In genomic region chr1:134518677-134519076, GRCm38 (mm10) we compare ENCODE assay signal across 9 mouse cellular contexts. TPM values are rescaled to one million over a fixed set of nuclear protein-coding genes. Genes with fewer than 3 reads are reported as not detected.
DNase-seq lines count a peak whose midpoint lies in the region; ATAC-seq and TF ChIP-seq lines count a peak whose summit lies in the region.
"Had no signal": no experiment of that assay in that cellular context is flagged by ENCODE, and none has a peak within 500 bp of the region (broad histone marks: within the 10 kb centered on the region; RNA-seq: fewer than 3 reads in every experiment).

No protein-coding gene starts in this region.

- H3K4me2 ChIP-seq in forebrain, embryonic 13.5 days: no peak overlapping the region
- peak overlapping the region; percentile 8; the same call in 1 of the 2 replicates for H3K4me2 ChIP-seq in heart, embryonic 16.5 days (ENCODE audit: low read depth, low read length)

- no peaks in the 10 kb centered on the region for H3K36me3 ChIP-seq in G1E (replicated peaks)
- no peaks in the 10 kb centered on the region for H3K36me3 ChIP-seq in forebrain, embryonic 13.5 days (ENCODE audit: poor library complexity, severe bottlenecking)
- H3K36me3 ChIP-seq in heart, embryonic 16.5 days (ENCODE audit: control insufficient read depth, insufficient read depth): no peaks in the 10 kb centered on the region

- no peak overlapping the region for H3K9ac ChIP-seq in forebrain, embryonic 13.5 days
- no peak overlapping the region for H3K9ac ChIP-seq in heart, embryonic 16.5 days (ENCODE audit: low read length)

- WGBS in forebrain, embryonic 13.5 days: 11% methylated on average over 7 of the region's 7 CpGs
- WGBS in heart, embryonic 16.5 days: 2% methylated on average over 7 of the region's 7 CpGs
- 2% methylated on average over 7 of the region's 7 CpGs for WGBS in large intestine, adult 2 months
- WGBS in lung, adult 2 months: 3% methylated on average over 7 of the region's 7 CpGs

- TF ChIP-seq CTCF in G1E (IDR thresholded peaks at IDR 0.05; ENCODE audit: low read depth, low read length): peak; percentile 36; the same call in 1 of the 2 replicates
- peak; percentile 91 for TF ChIP-seq CTCF in lung, adult 2 months (IDR thresholded peaks at IDR 0.05; ENCODE audit: insufficient read depth, low read length)

- peak; percentile 77 for ATAC-seq in G1E (ENCODE audit: extremely low read depth, insufficient number of reproducible peaks, low FRiP score, poor library complexity, severe bottlenecking)
- peak; percentile 65; the same call in 1 of the 2 replicates for ATAC-seq in forebrain, embryonic 13.5 days
- peak; percentile 79 for ATAC-seq in heart, embryonic 16.5 days (replicated peaks; ENCODE audit: extremely low read depth, insufficient read depth, low FRiP score)

- no peak for TF ChIP-seq POLR2A in lung, adult 2 months (IDR thresholded peaks at IDR 0.05; ENCODE audit: borderline replicate concordance, extremely low read depth, low read depth, low read length)

- H3K4me3 ChIP-seq in G1E (ENCODE audit: low read depth, low read length): no peak overlapping the region
- H3K4me3 ChIP-seq in forebrain, embryonic 13.5 days: no peak overlapping the region
- no peak overlapping the region for H3K4me3 ChIP-seq in heart, embryonic 16.5 days (ENCODE audit: low read length)
- no peak overlapping the region for H3K4me3 ChIP-seq in lung, adult 2 months (replicated peaks; ENCODE audit: extremely low read depth, low read depth, low read length)
- H3K4me3 ChIP-seq: myocyte had no signal

- H3K27me3 ChIP-seq in G1E (ENCODE audit: insufficient read depth, low read length): peaks cover 9% of the 10 kb centered on the region
- H3K27me3 ChIP-seq in forebrain, embryonic 13.5 days: peaks cover 15% of the 10 kb centered on the region
- no peaks in the 10 kb centered on the region for H3K27me3 ChIP-seq in heart, embryonic 16.5 days (ENCODE audit: control insufficient read depth, insufficient read depth, low read length)

- no peak overlapping the region for H3K27ac ChIP-seq in forebrain, embryonic 13.5 days
- no peak overlapping the region for H3K27ac ChIP-seq in heart, embryonic 16.5 days (ENCODE audit: low read length)

- H3K4me1 ChIP-seq in G1E (ENCODE audit: insufficient read depth, low read depth, low read length): peaks cover 18% of the 10 kb centered on the region
- H3K4me1 ChIP-seq in forebrain, embryonic 13.5 days: peaks cover 11% of the 10 kb centered on the region
- peaks cover 9% of the 10 kb centered on the region for H3K4me1 ChIP-seq in heart, embryonic 16.5 days (ENCODE audit: control insufficient read depth, insufficient read depth, low read length)
- no peaks in the 10 kb centered on the region for H3K4me1 ChIP-seq in lung, adult 2 months (ENCODE audit: control insufficient read depth, insufficient read depth, low read length)

- no peaks in the 10 kb centered on the region for H3K9me3 ChIP-seq in G1E (replicated peaks)
- no peaks in the 10 kb centered on the region for H3K9me3 ChIP-seq in forebrain, embryonic 13.5 days (replicated peaks)
- H3K9me3 ChIP-seq in heart, embryonic 16.5 days (replicated peaks; ENCODE audit: control insufficient read depth, low read length): no peaks in the 10 kb centered on the region

- peak; percentile 69 for DNase-seq in G1E (ENCODE audit: low spot score)
- DNase-seq in c-Kit-positive CD71-negative TER-119-negative erythroid progenitor cells, embryonic 14.5 days (ENCODE audit: low read depth): peak; percentile 89
- DNase-seq in large intestine, adult 2 months (ENCODE audit: low read depth, low spot score): peak; percentile 83
- peak; percentile 77 for DNase-seq in lung, adult 2 months
- DNase-seq in retina, postnatal 1 day: peak; percentile 88
- peak; percentile 76 to 78 for DNase-seq in thymus, postnatal 36 days

RNA-seq across cellular contexts. Expression of gene Rabif, which starts 24.2 kb away (rescaled TPM):
- total RNA-seq in G1E (2014; fragmentation: Nextera tagmentation) (24.7 and 27.9 TPM in 2 replicates), G1E (2017) (32.2 and 33.5 TPM in 2 replicates)
- polyA plus RNA-seq in G1E (2012): 9.2 and 12.8 TPM in 2 replicates
- polyA plus RNA-seq in forebrain, embryonic 13.5 days (2015; fragmentation: Nextera tagmentation; extraction: Ambion mirVana): 45.4 and 46.2 TPM in 2 replicates
- 29.6 and 29.9 TPM in 2 replicates for polyA plus RNA-seq in heart, embryonic 16.5 days (2015; fragmentation: Nextera tagmentation; extraction: Ambion mirVana)
- polyA plus RNA-seq in large intestine, adult 2 months (2012; rRNA removed): 13.3 and 16.4 TPM in 2 replicates
- polyA plus RNA-seq in lung, adult 2 months (2012; rRNA removed): 11.2 and 15.5 TPM in 2 replicates

RNA-seq across cellular contexts. Expression of gene Mgat4e, which starts 30.8 kb away (rescaled TPM):
- not detected in 2 replicates for total RNA-seq in G1E (2014; fragmentation: Nextera tagmentation)
- 0.38 and 0.64 TPM in 2 replicates for total RNA-seq in G1E (2017)
- polyA plus RNA-seq in G1E (2012): not detected in 2 replicates
- not detected in 2 replicates for polyA plus RNA-seq in forebrain, embryonic 13.5 days (2015; fragmentation: Nextera tagmentation; extraction: Ambion mirVana)
- polyA plus RNA-seq in heart, embryonic 16.5 days (2015; fragmentation: Nextera tagmentation; extraction: Ambion mirVana): not detected in 2 replicates
- not detected in 2 replicates for polyA plus RNA-seq in large intestine, adult 2 months (2012; rRNA removed)
- not detected in 2 replicates for polyA plus RNA-seq in lung, adult 2 months (2012; rRNA removed)
- polyA plus RNA-seq: myocyte had no signal

RNA-seq across cellular contexts. Expression of gene Kdm5b, which starts 41.3 kb away (rescaled TPM):
- total RNA-seq in G1E (2014; fragmentation: Nextera tagmentation): 148 and 174 TPM in 2 replicates
- 66.1 and 70.7 TPM in 2 replicates for total RNA-seq in G1E (2017)
- 21.2 and 22.4 TPM in 2 replicates for polyA plus RNA-seq in G1E (2012)
- polyA plus RNA-seq in forebrain, embryonic 13.5 days (2015; fragmentation: Nextera tagmentation; extraction: Ambion mirVana): 95.4 and 96.5 TPM in 2 replicates
- 24.4 and 28.0 TPM in 2 replicates for polyA plus RNA-seq in heart, embryonic 16.5 days (2015; fragmentation: Nextera tagmentation; extraction: Ambion mirVana)
- 5.2 and 9.2 TPM in 2 replicates for polyA plus RNA-seq in large intestine, adult 2 months (2012; rRNA removed)
- polyA plus RNA-seq in lung, adult 2 months (2012; rRNA removed): 10.1 TPM in 2 replicates
